Mouse (Mus musculus) kidney, adult 8-10 months (tissue): ENCODE results near the gene Klrb1.
"Not testable (repeated sequence)": the region's sequence is repeated elsewhere in the genome, so short reads cannot be mapped to it uniquely, and the experiment has no call there.

ENCODE experiments used
- DNase-seq, 2 experiments: peaks; one replicate each; pipeline ENCODE4 v3.0.0; 2022

Klrb1 gene

DNA sequence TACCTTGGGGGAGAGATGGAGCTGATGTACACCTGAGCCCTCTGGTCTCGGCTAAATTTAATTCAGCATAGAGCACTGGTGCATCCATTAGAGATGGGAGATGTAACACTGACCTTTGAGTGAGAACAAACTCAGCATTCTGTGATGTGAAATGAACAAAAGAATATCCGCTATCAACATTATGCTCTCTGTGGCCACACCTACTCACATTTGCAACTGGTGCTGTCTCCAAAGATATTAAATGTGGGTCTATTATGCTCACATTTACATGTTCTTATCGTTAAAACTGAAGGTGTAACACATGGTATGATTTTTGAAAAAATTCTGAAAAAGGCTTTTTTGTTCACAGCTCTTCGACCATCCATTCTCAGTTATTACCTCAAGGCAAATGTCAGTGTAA, at the start of gene Klrb1:
Klrb1 (minus strand) TSS at position 101 of the 400 bp plus-strand sequence.
- no peak for DNase-seq

- no peak for DNase-seq
These were observed 46.8 kb upstream of the Klrb1 start for GRCm38 (mm10) chr6:128769481-128770253.

DNA sequence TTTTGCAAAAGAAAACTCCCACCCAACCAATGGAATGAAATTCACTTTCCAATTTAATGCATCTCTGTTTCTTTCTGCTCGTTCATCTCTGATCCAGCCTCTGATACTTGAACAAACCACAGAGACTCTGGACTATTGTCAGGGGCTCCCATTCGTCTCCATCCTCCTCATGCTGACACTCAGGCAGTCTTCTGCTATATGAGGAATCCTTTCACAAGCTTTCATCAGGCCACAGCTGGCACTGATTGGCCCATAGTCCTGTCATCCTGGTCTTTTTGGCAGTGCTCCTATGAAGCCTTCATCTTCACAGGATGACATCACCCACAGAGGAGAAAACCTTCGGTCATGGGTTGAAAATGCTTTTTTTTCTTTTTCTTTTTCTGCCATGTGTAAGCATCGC, 45.2 kb upstream of the Klrb1 start:
- DNase-seq = no peak

DNA sequence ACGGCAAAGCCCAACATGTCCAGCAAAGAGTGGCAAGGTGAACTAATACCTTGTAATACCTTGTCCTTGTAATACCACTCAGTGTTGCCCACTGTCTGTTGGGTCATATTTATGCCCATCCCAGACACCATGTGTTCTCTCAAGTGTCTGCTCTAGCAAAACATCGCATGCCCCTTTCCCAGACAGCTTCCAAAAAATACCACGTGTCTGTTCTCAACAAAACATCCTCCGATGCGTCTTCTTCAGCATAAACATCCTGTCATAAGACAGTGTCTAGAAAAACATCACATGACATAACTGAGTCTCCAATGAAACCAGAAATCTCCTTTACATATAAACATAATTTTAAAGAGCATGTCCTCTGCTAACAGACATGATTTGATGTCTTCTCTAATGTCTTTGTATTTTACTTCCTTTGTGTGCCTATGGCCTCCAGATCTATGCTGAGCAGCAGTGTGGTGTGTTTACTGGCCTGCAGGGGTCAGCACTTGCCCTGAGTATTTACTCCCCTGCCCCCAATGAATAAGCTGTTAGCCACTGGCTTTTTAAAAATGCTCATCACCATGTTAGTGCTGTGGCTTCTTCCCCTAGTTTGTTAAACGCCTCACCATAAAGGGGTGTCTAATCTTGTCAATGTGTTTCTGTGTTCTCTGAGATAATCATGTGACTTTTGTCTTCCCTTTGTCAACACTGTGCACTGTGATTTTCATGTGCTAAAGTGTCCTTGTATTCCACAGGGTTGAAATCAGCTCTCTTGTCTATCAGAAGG, 43.8 kb upstream of the Klrb1 start:
- peak; percentile 32 to 61 for DNase-seq

GRCm38 (mm10) chr6:128765211-128765610, 42.4 kb upstream of the Klrb1 start:
- no peak for DNase-seq

DNA sequence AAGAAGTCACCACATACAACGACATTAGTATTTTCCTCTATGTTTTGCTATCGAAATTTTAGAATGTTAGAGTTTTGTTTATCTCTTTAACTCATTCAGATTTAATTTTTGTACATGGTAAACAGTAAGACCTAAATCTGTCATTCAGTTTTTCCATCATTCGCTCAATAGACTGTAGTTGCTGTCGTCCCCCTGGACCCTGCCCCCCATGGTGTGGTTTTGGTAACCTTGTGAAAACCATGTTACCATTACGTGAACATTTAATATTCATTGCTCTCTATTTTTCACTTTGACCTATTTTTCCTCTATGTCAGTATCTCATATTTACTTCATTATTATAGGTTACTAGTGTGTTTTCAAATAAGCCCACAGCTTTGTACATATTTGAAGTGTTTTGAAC, 41.7 kb upstream of the Klrb1 start:
- no peak for DNase-seq

- peak; percentile 98 to 99 for DNase-seq
These were observed 41.1 kb upstream of the Klrb1 start for GRCm38 (mm10) chr6:128763736-128764523.

DNA sequence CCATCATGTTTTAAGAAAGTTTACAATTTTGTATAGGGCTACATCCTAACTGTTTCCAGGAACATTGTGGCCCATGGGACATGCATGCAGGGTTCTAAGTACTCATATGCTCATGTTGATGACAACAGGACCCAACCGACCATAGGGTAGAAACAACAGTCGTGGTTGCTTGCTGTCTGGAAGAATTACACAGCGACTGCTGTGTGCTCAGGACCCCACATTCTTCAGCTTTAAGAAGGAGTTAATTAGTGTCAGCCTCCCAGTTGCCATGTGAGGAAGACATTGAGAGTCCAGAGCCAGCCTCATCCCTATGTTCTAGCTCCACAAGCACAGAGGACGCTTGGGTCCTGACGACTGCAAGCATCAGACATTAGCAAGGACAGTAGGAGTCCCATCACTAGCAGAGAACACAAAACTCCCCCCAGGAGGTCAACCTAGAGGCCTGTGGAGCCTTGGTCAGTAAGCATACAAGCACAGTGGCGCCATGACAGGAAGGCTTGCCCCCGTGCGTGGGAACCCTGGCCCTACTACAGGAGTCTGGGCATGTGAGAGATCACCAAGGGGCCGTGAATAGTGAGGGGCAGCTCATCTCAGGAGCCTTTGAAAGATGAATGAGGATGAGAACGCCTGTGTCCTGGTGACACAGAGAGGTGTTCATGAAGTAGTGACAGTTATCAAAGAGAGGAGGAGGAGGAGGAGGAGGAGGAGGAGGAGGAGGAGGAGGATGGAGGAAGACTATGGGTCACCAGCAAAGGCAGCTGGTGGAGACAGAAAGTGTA, 40.2 kb upstream of the Klrb1 start:
- not testable (repeated sequence) for DNase-seq

- no peak for DNase-seq
These were observed 38.3 kb upstream of the Klrb1 start for GRCm38 (mm10) chr6:128761144-128761540.

GRCm38 (mm10) chr6:128760416-128761143, 37.7 kb upstream of the Klrb1 start:
- peak; percentile 87 to 91 for DNase-seq

DNA sequence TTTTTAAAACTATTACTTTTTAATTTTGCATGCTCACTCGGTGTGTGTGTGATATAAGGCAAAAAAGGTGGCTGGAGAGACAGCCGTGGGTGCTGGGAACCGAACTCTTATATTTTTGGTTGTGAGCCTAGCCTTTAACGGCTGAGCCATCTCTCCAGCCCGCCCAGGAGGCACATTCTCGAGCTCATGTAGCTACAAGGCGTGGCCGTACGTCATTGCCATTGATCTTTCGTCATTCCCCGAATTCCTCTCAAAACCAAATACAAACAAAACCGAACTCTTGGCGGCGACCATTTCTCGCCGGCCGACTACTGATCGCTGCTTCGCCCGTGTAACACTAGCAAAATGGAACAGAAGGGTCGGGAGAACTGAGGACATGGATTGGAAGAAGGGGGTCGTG, 37.2 kb upstream of the Klrb1 start:
- peak; percentile 87 to 96 for DNase-seq

DNA sequence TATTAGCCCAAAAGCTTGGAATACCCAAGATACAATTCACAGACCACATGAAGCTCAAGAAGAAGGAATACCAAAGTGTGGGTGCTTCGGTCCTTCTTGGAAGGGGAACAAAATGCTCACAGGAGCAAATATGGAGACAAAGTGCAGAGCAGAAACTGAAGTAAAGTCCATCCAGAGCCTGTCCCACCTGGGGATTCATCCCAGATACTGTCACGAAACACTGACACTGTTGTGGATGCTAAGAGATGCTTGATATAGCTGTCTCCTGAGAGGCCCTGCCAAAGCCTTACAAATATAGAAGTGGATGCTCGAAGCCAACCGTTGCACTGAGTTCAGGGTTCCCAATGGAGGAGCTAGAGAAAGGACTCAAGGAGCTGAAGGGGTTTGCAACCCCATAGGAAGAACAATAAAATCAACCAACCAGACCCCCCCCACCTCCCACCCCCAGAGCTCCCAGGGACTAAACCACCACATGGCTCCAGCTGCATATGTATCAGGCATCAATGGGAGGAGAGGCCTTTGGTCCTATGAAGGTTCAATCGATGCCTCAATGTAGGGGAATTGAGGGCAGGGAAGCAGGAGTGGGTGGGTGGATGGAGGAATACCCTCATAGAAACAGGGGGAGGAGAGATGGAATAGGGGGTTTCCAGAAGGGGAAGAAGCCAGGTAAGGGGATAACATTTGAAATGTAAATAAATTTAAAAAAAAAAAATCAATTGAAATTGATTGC, 36.5 kb upstream of the Klrb1 start:
- no peak for DNase-seq

DNA sequence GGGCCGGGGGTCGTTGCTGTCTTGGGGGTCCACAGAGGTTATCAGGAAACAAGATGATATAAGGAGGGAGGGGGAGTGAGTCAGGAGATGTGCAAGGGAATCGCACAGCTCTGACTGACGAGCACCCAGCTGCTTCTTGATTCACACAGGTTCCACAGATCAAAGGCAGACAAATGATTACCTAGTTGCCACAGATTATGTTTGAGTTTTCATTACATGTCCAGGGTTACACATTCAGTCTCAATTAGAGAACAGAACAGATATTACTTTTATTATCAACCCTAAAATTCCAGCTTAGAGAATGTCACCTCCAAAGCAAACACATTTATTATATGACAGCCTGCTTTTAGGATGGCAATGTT, 32.5 kb upstream of the Klrb1 start:
- not testable (repeated sequence) for DNase-seq

DNA sequence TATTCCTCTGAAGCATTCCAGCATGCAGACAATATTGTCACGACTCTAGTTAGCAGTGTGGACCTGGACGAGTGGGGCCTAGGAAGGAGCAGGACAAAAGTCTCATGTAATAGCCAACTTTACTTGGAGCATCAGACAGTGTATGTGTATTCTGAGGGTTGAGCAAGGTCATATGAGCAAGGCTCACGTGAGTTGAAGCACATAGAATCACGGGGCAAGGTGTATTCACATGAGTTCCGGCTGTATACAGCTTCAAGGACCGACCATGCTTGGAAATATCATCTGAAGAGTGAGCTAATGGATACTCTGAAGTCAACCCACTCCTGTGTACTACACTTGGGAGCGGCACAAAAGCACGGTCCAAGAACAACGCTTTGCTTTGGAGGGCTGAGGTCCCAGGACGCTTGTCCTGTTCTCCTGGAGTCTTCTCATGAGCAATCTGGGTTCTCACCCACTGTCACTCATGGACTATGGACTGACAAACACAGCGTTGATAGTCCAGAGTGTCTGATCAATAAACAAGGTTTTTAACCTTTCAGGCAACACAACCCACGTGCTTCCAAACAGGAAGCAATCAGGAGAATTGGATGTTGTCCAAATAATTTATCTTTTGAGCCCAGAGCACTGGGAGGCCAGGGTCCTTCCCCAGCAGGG, 32.0 kb upstream of the Klrb1 start:
- not testable (repeated sequence) for DNase-seq

DNA sequence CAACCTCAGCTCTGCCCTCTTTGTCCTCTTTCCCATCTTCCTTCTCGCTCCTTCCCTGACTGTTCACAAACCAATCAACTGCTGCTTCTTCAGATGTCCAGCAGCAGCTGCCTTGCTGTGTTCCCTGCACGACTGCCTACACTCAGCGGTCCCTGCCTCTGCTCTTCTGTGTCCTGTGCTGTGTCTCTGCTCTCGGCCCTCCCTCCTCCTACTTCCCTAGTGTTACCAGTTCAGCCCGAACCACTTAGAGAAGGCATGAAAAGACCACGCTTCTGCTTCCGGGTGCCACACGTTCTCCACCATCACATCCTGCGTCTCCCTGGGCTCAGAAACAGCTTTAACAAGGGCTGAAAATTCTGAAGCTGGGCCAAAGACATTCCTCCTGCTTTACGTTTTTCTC, 31.4 kb upstream of the Klrb1 start:
- DNase-seq = not testable (repeated sequence)

DNA sequence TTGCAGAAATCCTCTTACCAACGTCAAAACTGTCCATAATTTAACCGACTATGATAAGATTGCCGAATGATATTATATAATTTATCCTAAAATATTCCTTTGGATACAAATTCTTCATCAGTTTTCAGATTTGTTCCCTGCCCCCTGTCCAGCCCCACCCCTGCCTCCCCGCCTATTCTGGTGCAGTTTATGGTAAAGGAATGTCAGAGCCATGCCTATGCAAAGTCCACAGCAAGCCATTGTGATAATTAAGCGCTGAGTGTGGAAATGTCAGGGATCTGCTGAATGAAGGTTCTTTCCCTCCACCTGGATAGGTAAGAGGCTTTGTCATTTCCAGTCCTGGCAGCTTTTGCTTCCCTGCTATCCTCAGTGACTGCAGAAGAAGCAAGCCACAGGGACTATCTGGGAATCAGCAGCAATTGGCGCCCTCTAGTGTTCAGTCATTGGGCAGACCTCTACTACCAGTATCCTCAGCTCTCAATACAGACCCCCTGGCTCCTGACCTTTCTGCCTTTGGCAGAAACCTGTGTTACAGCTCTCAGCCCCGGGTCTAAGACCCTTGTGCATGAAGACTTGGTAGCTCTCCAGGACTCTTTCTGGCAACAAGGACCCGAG, 30.9 kb upstream of the Klrb1 start:
- peak; percentile 79 to 85 for DNase-seq

GRCm38 (mm10) chr6:128747006-128747405, 24.1 kb upstream of the Klrb1 start:
- not testable (repeated sequence) for DNase-seq

GRCm38 (mm10) chr6:128737445-128737844, 14.6 kb upstream of the Klrb1 start:
- no peak for DNase-seq

DNA sequence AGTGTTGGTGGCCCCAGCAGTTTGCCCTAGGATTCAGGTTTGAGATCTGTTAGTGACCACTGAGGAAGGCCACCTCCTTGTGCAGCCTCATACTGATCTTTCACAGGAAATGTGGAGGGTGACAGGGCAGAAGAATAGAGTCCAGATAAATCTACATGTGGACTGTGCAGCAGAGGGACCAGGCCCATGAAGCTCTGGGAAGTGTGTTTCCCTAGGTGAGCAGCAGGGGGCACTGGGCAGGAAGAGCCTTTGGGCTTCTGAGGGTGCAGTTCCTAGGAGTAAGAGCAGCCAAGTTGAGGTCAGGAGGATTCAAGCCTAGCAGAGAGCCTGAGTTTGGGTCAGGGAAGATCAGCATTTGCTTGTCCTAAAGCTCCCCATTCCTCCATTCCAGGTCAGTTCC, 13.2 kb upstream of the Klrb1 start:
- peak in 1 of 2 experiments; percentile 38 for DNase-seq

- DNase-seq = no peak
These were observed 12.0 kb upstream of the Klrb1 start for GRCm38 (mm10) chr6:128734896-128735295.
